Mouse (Mus musculus): ENCODE data around the gene Arhgap15.

GRCm38 (mm10) chr2:44257946-44258345, 509.3 kb downstream of the Arhgap15 start:
- TF ChIP-seq HCFC1 (IDR thresholded peaks at IDR 0.05; ENCODE audit: borderline replicate concordance, insufficient read depth, low read length) (no peak), MAFK (IDR thresholded peaks at IDR 0.05; ENCODE audit: insufficient read depth, low read depth, low read length) (no peak), ZC3H11A (IDR thresholded peaks at IDR 0.05; ENCODE audit: borderline replicate concordance, low read depth, low read length) (no peak), CHD2 (IDR thresholded peaks at IDR 0.05; ENCODE audit: low read depth, low read length) (no peak)
